Mouse (Mus musculus): ENCODE measurements at regions not wholly inside any gene's neighbourhood (a gene's known extent, or its start where the extent isn't known, plus 50 kb on each side); places are given as distances from the start of the nearest gene placed in this dataset.

DNA sequence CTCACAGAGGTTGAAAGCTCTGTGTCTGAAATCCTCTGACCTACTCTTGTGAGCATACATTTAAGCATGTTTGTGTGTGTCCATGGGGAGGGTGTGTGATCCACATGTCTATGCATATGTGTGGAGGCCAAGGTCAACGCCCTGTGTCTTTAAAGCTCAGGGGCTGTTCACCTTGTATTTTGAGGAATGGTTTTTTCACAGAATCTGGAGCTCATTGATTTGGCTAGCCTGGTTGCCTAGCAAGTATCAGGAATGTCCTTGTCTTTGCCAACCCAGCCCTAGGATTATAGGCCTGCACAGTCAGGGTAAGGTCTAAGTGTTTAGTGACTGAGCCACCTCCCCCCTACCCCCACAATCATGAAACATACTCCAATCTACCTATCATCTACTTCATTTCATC, 394.0 kb upstream of the Plxna2 start:
- ATAC-seq (replicated peaks; ENCODE audit: poor library complexity, severe bottlenecking), result no peak

DNA sequence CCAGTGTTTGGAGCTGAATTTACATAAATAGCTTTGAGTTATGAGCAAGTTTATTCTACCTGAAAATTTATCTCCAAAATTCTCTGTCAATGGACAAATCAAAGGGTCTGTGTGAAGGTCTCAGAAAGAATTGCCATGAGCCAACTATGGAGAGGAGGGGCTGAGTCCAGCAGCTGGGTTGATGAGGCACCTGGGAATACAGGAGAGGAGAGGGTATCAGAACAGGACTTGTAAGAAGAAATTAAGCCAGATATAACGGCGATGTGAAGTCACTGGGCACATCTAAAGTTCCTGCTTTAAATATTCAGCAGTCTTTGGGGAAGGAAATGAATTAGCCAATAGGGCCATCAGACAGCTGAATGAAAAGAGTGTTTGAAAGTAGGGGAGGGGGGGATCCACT, 394.4 kb upstream of the Plxna2 start:
- peak; percentile 45 for ATAC-seq (replicated peaks; ENCODE audit: poor library complexity, severe bottlenecking)

DNA sequence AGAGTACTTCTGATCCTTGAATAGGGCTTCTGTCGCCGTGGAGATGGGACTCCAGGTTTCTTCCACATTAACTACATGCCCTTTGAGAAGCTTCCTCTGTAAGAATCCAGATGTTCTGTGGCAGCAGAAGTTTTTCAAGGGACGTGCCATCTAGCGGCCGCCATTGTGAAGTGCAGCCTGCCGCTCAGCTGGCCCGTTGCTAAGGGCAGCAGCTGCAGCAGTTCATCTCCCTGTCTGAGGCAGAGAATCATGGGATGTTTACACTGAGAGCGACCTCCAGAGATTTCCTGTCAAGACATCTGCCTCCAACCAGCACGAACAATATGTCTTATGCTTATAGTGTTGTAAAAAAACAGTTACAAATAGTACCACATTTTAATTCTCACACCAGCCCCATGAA, 395.0 kb upstream of the Plxna2 start:
- ATAC-seq (replicated peaks; ENCODE audit: poor library complexity, severe bottlenecking), result peak; percentile 93

DNA sequence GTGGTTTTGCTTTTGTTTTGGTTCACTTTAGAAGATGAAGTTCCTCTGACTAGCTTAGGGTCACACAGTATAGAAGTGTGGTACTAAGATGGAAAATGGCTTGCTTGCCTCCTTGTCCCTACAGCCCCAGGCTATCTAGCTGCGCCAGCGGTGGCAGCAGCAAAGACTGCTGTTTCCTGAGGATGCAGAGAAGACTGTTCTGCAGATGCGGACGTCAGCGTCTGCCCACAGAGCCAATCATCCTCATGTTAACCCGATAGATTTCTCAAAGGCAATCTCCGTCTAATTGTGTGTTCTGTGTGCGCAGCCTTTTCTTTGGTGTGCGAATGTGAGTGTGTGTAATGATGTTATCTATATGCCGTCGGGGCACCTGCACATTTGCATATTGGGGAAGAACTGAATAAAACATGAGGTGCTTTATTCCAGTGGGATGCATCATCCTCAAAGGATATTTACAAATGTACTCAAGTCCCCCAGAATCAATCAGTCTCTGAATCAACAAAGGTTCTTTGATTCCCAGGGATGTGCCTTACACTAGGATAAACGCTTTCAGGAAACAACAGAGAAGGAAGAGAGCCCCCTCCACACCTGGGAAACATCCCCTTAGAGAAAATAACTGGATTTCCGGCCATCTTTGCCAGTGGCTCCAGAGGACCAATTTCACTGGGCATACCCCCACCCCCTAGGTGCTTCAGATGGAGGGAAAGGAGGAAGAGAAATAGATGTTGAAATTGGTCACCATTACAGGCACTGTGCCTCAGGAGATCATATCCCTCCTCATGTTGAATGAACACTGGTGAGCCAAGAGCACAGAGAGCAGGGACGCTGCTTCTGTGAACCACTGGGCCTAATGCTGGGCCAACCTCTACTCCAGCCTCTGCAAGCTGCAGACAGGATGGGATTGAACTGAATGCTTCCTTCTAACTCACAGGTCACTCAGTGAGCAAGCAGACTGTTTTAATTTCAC, 409.7 kb upstream of the Plxna2 start:
- no peak for ATAC-seq (replicated peaks; ENCODE audit: poor library complexity, severe bottlenecking)

DNA sequence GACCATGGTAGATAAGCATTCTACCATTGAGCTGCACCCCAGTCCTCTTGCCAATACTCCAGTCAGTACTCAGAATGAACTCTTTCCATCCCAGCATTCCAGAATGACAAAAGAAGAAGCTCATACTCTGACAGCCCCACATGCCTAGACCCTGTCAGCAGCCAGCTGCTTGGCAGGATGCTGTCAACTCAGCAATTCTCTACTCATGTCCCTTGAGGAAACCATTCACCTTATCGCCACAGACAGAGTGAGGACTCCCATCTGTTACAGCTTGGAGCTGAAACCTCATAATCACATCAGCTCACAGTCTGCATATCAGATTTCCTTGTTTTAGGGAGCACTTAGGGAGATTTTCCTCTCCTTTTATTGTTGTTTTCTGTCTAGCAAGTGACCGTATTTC, 420.5 kb upstream of the Plxna2 start:
- no peak for ATAC-seq (replicated peaks; ENCODE audit: poor library complexity, severe bottlenecking)

DNA sequence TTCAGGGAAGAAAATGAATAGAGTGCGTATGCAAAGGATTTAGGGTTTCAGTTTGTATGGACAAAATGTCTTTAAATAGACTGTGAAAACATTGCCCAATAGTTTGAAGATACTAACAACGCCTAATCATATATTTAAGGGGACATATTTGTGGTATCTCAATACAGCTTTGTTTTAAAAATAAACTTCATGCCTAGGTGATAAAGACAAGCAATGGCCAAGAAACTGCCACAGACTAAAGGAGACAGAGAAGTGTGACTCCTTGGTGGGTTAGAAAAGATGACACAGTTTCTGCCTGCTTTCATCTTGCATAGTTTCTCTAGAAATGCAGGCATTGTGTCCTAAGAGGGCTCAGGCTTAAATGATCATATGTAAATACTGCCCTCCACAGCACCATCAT, 435.7 kb upstream of the Plxna2 start:
- ATAC-seq (replicated peaks; ENCODE audit: poor library complexity, severe bottlenecking), result no peak

DNA sequence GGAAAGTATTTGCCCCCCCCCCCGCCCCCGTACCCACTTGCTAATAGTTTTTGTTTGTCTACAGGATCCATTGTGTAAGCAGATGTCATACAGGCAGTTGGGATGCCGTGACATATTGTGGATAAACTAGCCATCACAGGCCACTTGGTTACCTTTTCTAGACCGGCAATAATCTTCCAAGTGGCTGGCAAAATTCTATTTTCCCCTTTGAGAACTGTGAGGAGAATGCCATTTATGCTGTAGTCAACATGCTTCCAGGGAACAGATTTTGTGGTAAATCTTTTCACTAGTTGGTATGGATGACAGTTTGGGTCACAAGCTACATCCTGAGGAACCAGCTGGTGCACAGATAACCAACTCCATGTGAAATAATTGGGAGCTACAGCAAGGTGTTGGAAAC, 456.5 kb upstream of the Plxna2 start:
- no peak for ATAC-seq (replicated peaks; ENCODE audit: poor library complexity, severe bottlenecking)

DNA sequence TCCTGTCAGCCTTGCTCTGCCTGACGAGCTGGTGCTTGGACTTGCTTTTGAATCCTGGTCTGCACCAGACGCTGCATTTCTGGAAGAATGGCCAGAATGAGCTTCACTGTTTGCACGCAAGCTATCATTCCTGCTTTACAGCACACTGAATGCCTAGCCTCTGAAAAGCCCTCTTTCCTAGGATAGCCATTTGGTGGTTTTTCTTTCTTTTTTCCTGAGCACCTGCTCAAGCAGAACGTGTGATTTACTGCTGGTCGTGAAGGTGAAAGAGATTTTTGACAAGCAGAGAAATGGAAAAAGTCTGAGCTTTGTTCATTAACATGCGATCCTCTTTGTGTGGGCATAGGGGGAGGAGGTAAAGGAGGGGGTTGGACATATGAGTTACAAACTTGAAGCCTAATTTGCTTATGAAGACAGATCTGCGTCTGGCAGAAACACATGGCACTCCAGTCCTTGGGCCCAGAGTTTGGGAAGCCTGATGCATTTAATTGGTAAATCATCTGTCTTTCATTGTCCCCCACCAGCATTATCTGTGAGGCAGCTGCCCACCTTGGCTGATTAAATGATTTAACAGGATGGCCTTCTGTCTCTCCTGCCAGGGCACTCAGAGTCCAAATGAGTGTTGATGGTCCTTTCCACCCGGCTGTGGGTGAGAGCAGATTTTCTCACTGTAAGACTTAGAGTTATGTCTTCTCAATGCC, 457.1 kb upstream of the Plxna2 start:
- no peak for ATAC-seq (replicated peaks; ENCODE audit: poor library complexity, severe bottlenecking)

DNA sequence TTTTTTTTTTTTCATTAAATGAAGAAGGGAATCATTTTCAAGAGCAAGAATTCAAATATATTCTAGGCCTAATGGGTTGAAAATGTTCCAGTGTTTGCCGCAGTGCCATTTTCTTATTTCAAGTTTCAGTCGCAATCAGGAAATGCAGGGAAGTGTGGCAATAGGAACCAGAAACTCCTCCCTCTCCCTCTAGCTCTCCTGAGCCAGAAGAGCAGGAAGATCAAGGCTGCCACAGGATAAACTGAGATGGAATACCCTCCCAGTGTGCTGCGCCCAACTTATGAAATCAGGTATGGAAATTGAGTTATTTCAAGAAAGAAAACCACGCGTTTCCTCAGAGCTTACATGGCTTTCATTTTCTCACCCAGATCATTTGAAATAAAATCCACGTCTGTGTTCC, 460.8 kb upstream of the Plxna2 start:
- peak; percentile 84 for ATAC-seq (replicated peaks; ENCODE audit: poor library complexity, severe bottlenecking)

DNA sequence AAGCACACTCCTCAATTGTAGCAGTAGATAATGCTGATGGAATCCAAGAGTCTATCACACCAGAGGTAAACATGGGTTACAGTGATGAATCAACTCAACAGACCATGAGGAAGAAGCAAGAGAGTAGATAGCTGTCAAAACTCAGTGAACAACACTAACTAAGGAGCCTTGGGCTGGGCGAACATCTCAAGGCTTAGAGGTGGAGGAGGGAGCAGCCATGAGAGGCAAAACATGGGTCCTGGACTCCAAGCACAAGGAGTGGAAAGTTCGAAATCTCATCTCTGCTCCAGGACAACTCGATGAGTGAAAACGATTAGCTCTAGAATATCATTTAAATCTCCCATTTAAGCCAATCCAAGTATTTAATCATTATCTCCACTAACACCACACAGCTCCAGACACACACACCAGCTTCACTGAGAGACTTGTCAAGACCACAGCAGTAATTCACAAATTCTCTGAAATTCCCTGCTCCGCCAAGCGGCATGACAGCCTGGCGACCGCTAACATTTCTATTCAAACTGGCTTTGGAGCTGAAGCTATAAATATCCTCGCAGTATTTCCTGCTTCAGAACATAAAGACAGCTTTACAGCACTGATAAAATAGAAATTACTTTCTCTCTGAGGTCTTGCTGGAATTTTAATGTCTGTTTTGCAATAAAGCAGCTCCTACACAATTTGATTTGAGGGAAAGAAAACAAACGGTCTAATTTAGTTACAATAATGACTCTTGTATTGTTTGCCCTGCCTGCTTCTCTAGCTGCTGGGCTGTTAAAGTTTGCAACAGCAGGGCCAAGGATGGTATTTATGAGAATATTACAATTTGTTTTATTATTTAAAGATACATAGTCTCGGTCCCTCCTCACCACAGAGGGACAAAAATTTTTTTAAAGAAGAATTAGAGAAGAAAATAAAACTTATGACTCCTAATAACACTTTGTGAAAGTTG, 469.3 kb upstream of the Plxna2 start:
- no peak for ATAC-seq (replicated peaks; ENCODE audit: poor library complexity, severe bottlenecking)

DNA sequence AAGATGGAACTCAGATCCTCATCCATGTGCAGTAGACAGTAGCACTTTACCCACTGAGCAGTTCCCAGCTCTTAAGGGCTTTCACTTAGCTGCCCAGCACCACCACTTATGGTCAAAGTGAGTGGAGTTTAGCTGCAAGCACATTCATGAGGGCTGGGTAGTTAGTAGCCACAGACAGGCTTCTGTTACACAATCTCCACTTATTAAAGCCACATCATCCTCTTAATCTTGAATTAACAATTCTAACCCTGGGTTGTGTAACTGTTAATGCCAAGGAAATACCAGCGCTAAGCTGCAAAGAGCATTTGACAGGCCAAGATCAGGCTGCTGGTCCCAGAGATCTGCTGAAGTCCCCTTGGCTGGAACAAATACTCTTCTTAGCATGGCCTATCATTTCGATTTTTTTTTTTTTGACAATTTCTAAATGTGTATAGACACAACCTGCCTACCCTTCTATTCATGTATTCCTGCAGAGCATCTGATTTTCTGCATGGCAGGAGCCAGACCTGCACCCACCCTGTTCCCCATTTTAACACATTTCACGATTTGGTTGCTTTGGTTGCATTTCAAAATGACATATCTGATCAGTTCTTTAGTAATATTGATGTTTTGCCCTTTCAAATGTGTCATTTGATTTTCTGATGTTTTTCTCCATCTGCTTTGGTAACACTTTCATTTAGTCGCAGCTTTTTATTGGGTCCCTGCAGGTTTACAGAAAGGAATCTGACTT, 500.2 kb upstream of the Plxna2 start:
- no peak for ATAC-seq (replicated peaks; ENCODE audit: poor library complexity, severe bottlenecking)

DNA sequence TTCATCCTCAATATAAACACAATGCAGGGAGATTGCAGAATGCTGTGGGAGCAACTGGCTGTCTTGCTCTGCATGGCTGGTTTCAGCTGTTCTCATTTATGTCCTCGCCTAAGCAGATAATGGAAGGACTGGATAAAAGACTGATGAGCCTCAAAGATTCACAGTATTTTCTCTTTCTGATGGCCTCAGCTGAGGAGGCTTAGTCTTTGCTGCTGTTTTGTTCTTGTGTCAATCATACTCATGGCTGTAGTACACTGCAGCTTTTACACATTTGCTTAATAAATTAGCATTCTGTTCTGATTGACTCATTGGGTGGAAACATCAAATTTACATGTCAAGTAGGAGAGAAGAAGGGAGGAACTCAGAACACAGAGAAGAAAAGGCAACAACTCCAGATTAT, 503.6 kb upstream of the Plxna2 start:
- ATAC-seq (replicated peaks; ENCODE audit: poor library complexity, severe bottlenecking), result no peak

DNA sequence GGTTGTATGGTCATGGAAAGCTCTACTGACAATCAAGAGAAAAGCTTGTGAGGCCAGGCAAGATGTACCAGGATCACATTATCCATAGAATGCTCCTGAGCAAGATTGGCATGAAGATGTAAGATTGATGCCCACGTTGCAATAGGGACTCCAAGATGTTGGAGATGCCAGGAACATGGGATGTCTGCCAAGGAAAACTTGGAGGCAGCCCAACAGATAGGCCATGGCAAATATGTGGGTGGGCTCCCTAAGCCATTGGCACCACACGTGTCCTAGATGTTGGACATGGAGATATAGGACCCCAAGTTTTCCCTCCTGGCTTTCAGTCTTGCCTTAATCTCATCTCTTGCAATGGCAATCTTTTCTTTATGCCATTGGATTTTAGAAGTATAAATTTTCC, 506.1 kb upstream of the Plxna2 start:
- no peak for ATAC-seq (replicated peaks; ENCODE audit: poor library complexity, severe bottlenecking)

DNA sequence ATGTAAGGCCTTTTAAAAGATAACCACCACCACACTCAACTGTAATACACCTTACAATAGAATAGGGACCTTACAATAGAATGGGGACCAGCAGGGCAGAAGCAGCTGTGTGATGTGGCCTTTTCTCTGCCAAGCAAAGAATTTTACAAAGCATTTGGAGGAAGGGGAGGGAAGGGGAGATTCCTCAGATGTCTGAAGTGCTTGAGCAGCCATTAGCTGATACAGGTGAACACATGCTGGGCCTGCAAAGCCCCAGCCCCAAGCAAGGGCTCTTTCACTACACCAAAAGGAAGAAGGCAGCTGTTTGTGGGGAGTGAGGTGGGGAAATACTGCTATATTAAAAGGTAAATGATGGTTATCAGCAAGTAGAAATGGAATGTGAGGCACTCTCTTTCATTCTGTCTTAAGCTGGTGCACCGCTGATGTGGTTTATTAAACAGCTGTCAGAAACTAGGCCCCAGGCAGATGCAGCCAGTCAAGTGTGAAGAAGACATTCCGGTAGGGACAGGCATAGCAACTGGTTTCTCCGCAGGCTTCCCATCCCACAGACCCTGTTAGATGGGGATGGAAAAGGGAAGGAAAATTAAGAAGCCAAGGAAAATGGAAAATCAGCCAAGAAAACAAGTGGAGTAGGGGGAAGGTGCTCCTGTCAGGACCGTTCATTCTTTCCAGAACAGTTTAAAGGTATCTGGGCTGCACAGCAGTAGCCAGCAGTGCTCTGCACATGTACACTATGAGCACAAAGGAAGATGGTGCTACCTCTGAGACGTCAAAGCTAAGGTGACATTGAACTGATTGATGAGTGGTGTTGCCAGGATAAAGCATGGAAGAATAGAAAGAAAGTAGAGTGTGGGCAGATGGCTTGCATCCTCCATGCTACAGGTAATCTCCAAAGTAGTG, 508.6 kb upstream of the Plxna2 start:
- no peak for ATAC-seq (replicated peaks; ENCODE audit: poor library complexity, severe bottlenecking)

DNA sequence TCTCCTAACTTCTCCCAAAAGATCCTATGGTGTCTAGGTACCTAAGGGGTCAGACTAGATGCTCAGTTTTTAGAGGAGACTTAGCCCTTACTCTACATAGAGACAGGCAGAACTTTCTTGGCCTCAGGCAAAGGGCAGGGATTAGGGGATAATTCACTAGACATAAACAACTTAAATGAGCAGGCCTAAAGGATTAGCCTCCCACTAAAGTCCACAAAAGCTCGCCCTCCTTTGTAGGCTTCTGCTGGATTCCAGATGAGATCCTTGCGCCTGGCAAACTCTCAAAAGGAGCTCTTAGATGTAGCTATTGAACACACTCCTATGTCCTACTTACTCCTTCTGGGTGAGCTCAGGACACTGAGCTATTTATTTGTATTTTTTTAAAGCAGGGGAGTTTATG, 509.9 kb upstream of the Plxna2 start:
- no peak for ATAC-seq (replicated peaks; ENCODE audit: poor library complexity, severe bottlenecking)

DNA sequence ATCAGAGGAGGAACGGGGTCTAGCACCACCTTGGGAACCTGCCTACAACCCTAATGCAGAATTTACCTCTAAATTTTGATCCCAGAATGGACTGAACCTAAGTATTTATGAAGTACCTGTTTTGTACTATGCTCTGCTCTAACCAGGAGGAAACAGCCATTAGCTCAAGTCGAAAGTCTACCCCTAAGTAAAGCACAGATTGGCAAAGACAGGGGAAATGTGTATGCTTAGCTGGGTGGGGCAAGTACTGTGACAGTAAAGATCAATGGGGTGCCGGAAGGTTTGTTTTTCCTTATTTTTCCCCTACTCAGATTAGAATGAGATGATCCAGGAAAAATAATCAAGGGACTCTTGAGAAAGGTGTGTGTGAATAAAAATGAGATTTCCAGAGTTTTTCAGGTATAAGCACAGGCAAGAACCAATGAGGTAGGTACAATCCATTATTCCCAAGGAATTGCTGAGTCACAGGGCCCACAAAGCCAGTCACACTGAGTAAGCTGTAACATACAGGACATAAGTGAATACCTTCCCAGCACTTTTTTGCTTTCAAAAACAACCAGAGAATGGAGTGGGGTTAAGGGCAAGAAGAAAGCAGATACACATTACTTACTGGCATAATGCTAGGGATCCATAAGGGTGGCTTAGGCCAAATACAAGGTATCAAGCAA, 510.6 kb upstream of the Plxna2 start:
- ATAC-seq (replicated peaks; ENCODE audit: poor library complexity, severe bottlenecking), result no peak

DNA sequence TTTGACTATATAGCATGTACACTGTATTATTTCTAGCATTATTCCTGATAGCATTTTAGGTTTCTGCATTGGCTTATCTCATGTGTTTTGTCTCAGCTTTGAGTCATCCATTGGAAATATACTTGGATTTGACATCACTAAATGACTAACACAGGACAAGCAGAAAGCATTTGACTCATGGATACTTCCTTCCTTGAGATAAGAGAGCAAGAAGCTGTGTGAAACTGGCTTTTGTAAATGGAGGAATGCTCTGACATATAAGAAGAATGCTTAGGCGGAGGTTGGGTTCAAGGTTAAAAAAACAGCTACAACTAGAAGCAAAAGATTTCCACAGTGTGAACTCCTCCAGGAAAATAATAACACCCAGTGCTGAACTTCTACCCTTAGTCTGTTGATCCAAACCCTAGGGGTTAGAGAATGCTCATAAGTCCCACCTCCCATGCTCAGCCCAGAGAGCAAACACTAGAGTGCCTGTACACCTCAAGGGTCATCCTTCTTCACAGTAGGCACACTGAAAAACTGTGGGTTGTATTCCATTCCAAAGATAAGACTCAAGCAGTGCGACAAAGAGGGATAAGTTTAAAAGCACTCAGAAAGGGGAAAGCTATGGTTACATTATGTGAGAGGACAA, 528.0 kb upstream of the Plxna2 start:
- no peak for ATAC-seq (replicated peaks; ENCODE audit: poor library complexity, severe bottlenecking)

DNA sequence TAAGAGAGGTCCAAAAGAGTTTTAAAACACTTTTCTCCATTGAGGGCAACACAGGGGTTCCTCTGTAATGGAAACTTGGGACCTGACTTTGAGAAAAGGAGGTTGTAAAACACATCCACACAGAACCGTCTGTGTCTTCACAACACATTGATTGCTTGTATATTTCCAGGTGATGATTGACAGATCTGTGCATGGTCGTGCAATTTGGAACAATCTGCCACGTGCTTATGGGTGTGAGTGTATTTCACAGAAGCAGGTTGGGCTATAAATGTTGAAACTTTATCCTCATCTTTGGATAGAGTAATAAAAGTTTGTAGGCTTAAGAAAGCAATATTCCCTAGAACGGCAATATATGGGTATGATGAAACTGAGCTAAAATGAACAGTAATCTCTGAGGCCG, 559.5 kb upstream of the Plxna2 start:
- no peak for ATAC-seq (replicated peaks; ENCODE audit: poor library complexity, severe bottlenecking)
